Mouse (Mus musculus) Patski (cell line): ENCODE measurements around the gene Vsir. TPM values are rescaled to one million over a fixed set of nuclear protein-coding genes. Genes with fewer than 3 reads are reported as not detected.

Experiments used
- ATAC-seq: fragments of 100-300 bp; one replicate; pipeline ENCODE4 v1.8.0; 2021
- CTCF ChIA-PET: fragments of 350-600 bp; sonication (Branson Sonifier 250); formaldehyde crosslinking; loops from one replicate; lab custom pipeline; 2022; ENCODE audit warnings: inconsistent platforms; lab: Charles Lee
- POLR2A ChIA-PET: fragments of 350-600 bp; sonication (Branson Sonifier 250); formaldehyde crosslinking; loops from one replicate; lab custom pipeline; 2022; ENCODE audit warnings: antibody characterized with exemption, inconsistent platforms; lab: Charles Lee
- DNase-seq: peaks from one replicate; pipeline ENCODE4 v3.0.0-alpha.2; 2011; ENCODE audit warnings: low read depth, low spot score
- H3K27me3 ChIP-seq: fragments of 371-371 bp; one replicate; pipeline ENCODE4 v1.5.1; 2021
- CTCF ChIP-seq: fragments of 100-300 bp; IDR thresholded peaks from one replicate; pipeline ENCODE4 v1.5.1; 2021
- in situ Hi-C: fragments of 300-500 bp; cut with MboI; formaldehyde crosslinking; loops from 3 replicates; pipeline ENCODE4 v1.11.1; 2018; ENCODE audit warnings: low pct_unique_long_range_greater_than_20kb, mixed read lengths
- polyA plus RNA-seq: library from polyadenylated mRNA; unstranded; gene quantifications from one replicate; pipeline ENCODE4 v1.2.3, GENCODE M21; 2021

Vsir gene
- polyA plus RNA-seq, 1 experiment from 2014 or later, result 2.7 TPM

GRCm38 (mm10) chr10:60353241-60354002 is 6.8 kb downstream of the Vsir start:
- in situ Hi-C loops, result no loop called here
- POLR2A ChIA-PET, result no interaction called here
- DNase-seq (peak; percentile 62), ATAC-seq (peak; percentile 19)
- TF ChIP-seq CTCF, result no peak
- no peaks in the 10 kb centered on the region for H3K27me3 ChIP-seq
- CTCF ChIA-PET, result interaction anchor here (1.3 kb wide), 1 partner anchor 13 kb away, joined by 3 read pairs; no protein-coding TSS in a partner anchor

- ATAC-seq (no peak), DNase-seq (no peak)
- TF ChIP-seq CTCF, result no peak
- CTCF ChIA-PET, result interaction anchor here (1.3 kb wide), 1 partner anchor 13 kb away, joined by 3 read pairs; no protein-coding TSS in a partner anchor
- in situ Hi-C loops, result no loop called here
- no peaks in the 10 kb centered on the region for H3K27me3 ChIP-seq
- POLR2A ChIA-PET, result no interaction called here
Observed at GRCm38 (mm10) chr10:60354003-60354325, 7.3 kb downstream of the Vsir start.

GRCm38 (mm10) chr10:60354881-60355677 is 8.4 kb downstream of the Vsir start:
- TF ChIP-seq CTCF, result no peak
- in situ Hi-C loops, result loop anchor here (5.0 kb wide), 1 partner anchor 37 kb away; no protein-coding TSS in a partner anchor
- CTCF ChIA-PET, result interaction anchor here (1.3 kb wide), 1 partner anchor 14 kb away, joined by 3 read pairs; no protein-coding TSS in a partner anchor
- H3K27me3 ChIP-seq, result no peaks in the 10 kb centered on the region
- DNase-seq (peak; percentile 77), ATAC-seq (peak; percentile 67)
- POLR2A ChIA-PET, result no interaction called here

- ATAC-seq, result no peak
- in situ Hi-C loops, result loop anchor here (5.0 kb wide), 1 partner anchor 35 kb away; no protein-coding TSS in a partner anchor
- no peak for DNase-seq
Observed at GRCm38 (mm10) chr10:60357441-60357840, 10.8 kb downstream of the Vsir start.

GRCm38 (mm10) chr10:60357901-60358300 is 11.2 kb downstream of the Vsir start:
- no peak for TF ChIP-seq CTCF
- ChIA-PET CTCF (no interaction called here), POLR2A (interaction anchor here (1.1 kb wide), 1 partner anchor 17 kb away, joined by 3 read pairs; no protein-coding TSS in a partner anchor)
- DNase-seq (no peak), ATAC-seq (no peak)
- in situ Hi-C loops, result loop anchor here (5.0 kb wide), 1 partner anchor 34 kb away; no protein-coding TSS in a partner anchor
- H3K27me3 ChIP-seq, result no peaks in the 10 kb centered on the region

More at GRCm38 (mm10) chr10:60357441-60357840, 10.8 kb downstream of the Vsir start:
- CTCF ChIA-PET, result no interaction called here
- TF ChIP-seq CTCF, result no peak
- POLR2A ChIA-PET, result interaction anchor here (1.1 kb wide), 1 partner anchor 18 kb away, joined by 3 read pairs; no protein-coding TSS in a partner anchor
- no peaks in the 10 kb centered on the region for H3K27me3 ChIP-seq

- no peak for DNase-seq
- ATAC-seq, result no peak
- ChIA-PET POLR2A (no interaction called here), CTCF (no interaction called here)
- H3K27me3 ChIP-seq, result no peaks in the 10 kb centered on the region
- in situ Hi-C loops, result loop anchor here (5.0 kb wide), 1 partner anchor 34 kb away; no protein-coding TSS in a partner anchor
- TF ChIP-seq CTCF, result no peak
Observed at GRCm38 (mm10) chr10:60358776-60359175, 12.1 kb downstream of the Vsir start.

DNA sequence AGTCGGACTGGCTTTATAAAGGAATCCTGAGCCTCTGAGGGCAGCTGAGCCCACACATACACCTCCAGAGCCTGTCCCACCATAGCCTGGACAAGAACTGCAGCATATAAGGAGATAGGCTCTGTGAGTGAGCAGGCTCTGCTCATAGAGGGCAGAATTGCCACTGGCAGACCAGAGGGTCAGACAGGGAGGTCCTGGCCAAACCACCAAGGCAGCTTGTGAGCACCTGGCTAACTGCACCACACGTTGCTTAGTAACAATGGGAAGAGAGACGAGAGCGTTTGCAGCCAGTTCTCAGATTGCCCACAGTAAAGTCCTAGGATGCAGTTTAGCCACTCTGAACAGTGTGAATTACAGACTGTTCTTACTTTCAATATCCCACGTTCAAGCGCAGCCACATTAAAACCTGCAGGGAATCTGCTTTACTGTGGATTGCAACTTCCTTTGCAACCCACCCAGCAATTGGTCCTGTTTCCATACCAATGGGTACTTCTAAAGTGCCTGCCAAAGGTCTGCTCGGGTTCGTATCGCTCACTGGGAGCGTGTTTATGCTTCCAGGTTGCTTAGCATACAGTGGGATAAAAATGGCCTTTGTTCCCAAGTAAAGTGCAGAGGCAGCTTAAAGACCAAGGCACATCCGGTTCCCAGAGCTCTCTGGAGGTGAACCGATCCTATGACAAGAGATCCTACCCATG is 15.1 kb downstream of the Vsir start:
- ChIA-PET CTCF (no interaction called here), POLR2A (no interaction called here)
- ATAC-seq (no peak), DNase-seq (no peak)
- in situ Hi-C loops, result no loop called here
- no peak for TF ChIP-seq CTCF
- H3K27me3 ChIP-seq, result no peaks in the 10 kb centered on the region

DNA sequence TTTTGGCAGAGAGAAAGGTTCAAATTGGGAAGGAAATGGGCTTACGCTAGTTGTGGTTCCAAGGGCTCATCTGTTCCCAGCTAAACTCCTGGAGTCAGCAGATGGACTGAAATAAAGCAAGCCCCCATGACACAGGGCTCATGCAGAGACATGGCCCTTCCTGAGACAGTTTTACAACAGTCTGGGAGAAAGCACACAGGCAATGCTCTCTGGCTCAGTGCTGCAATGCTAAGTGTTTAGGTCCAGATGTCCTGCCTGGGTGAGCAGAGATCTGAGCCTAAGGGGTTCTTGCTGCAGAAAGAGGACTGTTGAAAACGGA is 15.6 kb downstream of the Vsir start:
- no peak for TF ChIP-seq CTCF
- POLR2A ChIA-PET, result no interaction called here
- CTCF ChIA-PET, result no interaction called here
- DNase-seq (no peak), ATAC-seq (no peak)
- no peaks in the 10 kb centered on the region for H3K27me3 ChIP-seq
- in situ Hi-C loops, result no loop called here

DNA sequence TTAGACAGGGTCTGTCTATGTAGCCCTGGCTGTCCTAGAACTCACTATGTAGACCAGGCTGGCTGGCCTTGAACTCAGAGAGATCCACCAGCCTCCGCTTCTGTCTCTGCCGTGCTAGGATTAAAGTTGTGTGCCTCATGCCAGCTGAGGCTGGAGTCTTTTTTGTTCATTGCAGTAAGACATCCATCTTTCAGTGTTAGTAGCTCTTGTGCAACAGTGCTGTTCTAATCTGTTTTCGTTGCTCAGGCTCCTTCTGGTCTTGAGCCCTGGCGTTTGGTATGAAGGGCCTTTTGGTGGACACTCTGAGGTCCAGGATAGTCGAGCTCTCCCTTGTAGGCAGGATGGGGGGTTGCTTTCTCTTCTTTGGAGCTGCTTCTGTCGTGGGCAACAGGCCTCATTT is 16.8 kb downstream of the Vsir start:
- ATAC-seq, result no peak
- no peak for TF ChIP-seq CTCF
- DNase-seq, result no peak
- H3K27me3 ChIP-seq, result no peaks in the 10 kb centered on the region
- CTCF ChIA-PET, result no interaction called here
- POLR2A ChIA-PET, result interaction anchor here (0.9 kb wide), 1 partner anchor 16 kb away, joined by 3 read pairs; no protein-coding TSS in a partner anchor
- in situ Hi-C loops, result no loop called here

DNA sequence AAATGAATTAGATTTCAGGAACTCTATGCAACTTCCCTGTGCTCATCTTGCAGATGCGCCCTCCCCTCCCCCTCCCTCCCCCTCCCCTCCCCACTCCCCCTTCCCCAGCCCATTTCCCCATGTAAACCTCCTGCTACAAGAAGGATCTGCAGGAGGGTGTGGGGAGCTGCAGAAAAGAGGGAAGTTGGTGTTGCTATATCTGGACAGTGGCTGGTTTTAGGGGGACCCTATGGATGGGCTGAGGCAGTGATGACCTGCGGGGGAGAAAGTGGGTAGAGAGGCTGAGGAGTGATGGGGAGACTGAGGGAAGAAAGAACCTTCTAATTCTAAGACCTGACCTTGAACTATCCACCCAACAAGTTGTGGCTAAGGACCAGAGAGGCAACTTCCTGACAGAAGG is 20.5 kb downstream of the Vsir start:
- TF ChIP-seq CTCF, result no peak
- ATAC-seq, result no peak
- POLR2A ChIA-PET, result no interaction called here
- no peaks in the 10 kb centered on the region for H3K27me3 ChIP-seq
- in situ Hi-C loops, result no loop called here
- DNase-seq, result no peak
- CTCF ChIA-PET, result no interaction called here
